ENCODE assay signal across 17 mouse cellular contexts in the genomic region with DNA sequence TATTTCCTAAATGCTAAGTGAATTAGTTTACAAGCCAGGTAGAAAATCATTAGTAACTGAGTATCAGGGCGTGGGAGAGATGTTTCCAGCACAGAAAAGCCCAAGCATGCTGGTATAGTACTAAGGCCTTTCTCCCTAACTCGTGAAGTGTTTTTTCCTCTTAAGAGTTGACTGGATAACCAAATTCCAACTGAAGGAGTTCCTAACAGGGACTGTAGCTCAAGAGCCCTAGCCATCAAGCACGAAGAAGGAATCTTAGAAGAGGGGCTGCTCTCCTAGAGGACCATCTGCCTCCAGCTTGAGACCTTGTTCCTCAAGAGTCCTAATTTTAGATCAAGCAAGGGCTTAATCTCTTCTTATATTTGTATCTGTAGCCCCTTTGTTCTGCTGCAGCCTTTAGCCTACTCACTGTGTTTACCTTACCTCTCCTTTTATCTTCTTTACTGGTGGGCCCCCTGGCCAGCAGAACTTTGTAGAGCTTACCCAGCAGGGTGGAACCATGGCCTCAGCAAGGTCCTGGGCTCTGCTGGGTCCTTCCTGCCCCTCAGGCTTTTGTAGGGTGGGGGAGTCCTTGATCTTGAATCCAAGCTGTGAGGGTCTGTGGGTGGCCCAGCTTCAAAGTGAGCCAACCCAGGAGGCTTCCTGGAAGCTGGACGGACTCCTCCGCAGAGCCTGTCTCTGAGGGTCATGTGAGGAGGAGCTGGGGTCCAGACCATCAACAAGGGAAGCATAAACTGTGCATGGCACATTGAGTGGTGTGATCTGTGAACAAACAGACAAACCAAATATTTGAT. TPM values are rescaled to one million over a fixed set of nuclear protein-coding genes. Genes with fewer than 3 reads are reported as not detected.
DNase-seq lines count a peak whose midpoint lies in the region; ATAC-seq and TF ChIP-seq lines count a peak whose summit lies in the region.
"Had no signal": no experiment of that assay in that cellular context is flagged by ENCODE, and none has a peak within 500 bp of the region (broad histone marks: within the 10 kb centered on the region; RNA-seq: fewer than 3 reads in every experiment).

No protein-coding gene starts in this region.

- peaks cover 55% of the 10 kb centered on the region for H3K4me1 ChIP-seq in forebrain, embryonic 10.5 days
- H3K4me1 ChIP-seq in forebrain, embryonic 11.5 days (replicated peaks; ENCODE audit: control insufficient read depth, insufficient read depth, low read length), result peaks cover 8% of the 10 kb centered on the region
- H3K4me1 ChIP-seq in kidney, embryonic 16.5 days (ENCODE audit: insufficient read depth, low read length), result peaks cover 16% of the 10 kb centered on the region
- H3K4me1 ChIP-seq in ES-E14 (ENCODE audit: control insufficient read depth in 2 of 2, insufficient read depth in 2 of 2, low read length in 2 of 2, poor library complexity in 1 of 2), result peaks cover 4 to 9% of the 10 kb centered on the region in 2 experiments; a peak in 2 of 4 replicates
- H3K4me1 ChIP-seq in liver, embryonic 13.5 days (replicated peaks), result peaks cover 82% of the 10 kb centered on the region

- H3K9ac ChIP-seq in forebrain, embryonic 11.5 days (ENCODE audit: low read length), result no peak overlapping the region
- no peak overlapping the region for H3K9ac ChIP-seq in kidney, embryonic 16.5 days (replicated peaks; ENCODE audit: low read length)
- H3K9ac ChIP-seq in ES-E14 (ENCODE audit: insufficient read depth, low read depth, low read length, poor library complexity, severe bottlenecking), result no peak overlapping the region
- H3K9ac ChIP-seq in liver, embryonic 13.5 days, result peak overlapping the region; percentile 35
- H3K9ac ChIP-seq: midbrain, embryonic 13.5 days had no signal

- no peak for ATAC-seq in forebrain, embryonic 11.5 days (replicated peaks; ENCODE audit: low FRiP score)
- ATAC-seq in kidney, embryonic 16.5 days (ENCODE audit: low FRiP score, low TSS enrichment), result 0 out of 2 replicates have a peak, but pooled peaks have one; percentile 33
- ATAC-seq in liver, embryonic 13.5 days (ENCODE audit: low read depth), result no peak
- ATAC-seq: midbrain, embryonic 13.5 days had no signal

- 0 out of 2 replicates have a peak, but pooled peaks cover 4% of the 10 kb centered on the region for H3K27me3 ChIP-seq in forebrain, embryonic 10.5 days (ENCODE audit: poor library complexity, severe bottlenecking)
- no peaks in the 10 kb centered on the region for H3K27me3 ChIP-seq in forebrain, embryonic 11.5 days (ENCODE audit: control insufficient read depth, insufficient read depth, low read length)
- H3K27me3 ChIP-seq in kidney, embryonic 16.5 days (ENCODE audit: insufficient read depth, low read length), result no peaks in the 10 kb centered on the region
- H3K27me3 ChIP-seq in liver, embryonic 13.5 days, result peaks cover 6% of the 10 kb centered on the region; the same call in 1 of the 2 replicates
- H3K27me3 ChIP-seq: CH12.LX; midbrain, embryonic 13.5 days had no signal

- no peak overlapping the region for H3K4me3 ChIP-seq in forebrain, embryonic 10.5 days
- H3K4me3 ChIP-seq in forebrain, embryonic 11.5 days (ENCODE audit: low read depth, low read length), result no peak overlapping the region
- no peak overlapping the region for H3K4me3 ChIP-seq in kidney, embryonic 16.5 days (ENCODE audit: low read length)
- H3K4me3 ChIP-seq in ES-E14 (ENCODE audit: insufficient read depth in 1 of 2, low read depth in 1 of 2, low read length in 2 of 2, poor library complexity in 1 of 2, severe bottlenecking in 1 of 2), result no peak overlapping the region
- no peak overlapping the region for H3K4me3 ChIP-seq in liver, embryonic 13.5 days (replicated peaks)
- H3K4me3 ChIP-seq: midbrain, embryonic 13.5 days had no signal

- peak overlapping the region; percentile 81 for H3K27ac ChIP-seq in forebrain, embryonic 10.5 days
- H3K27ac ChIP-seq in forebrain, embryonic 11.5 days (ENCODE audit: low read depth, low read length), result no peak overlapping the region
- H3K27ac ChIP-seq in kidney, embryonic 16.5 days (ENCODE audit: low read length), result peak overlapping the region; percentile 49; the same call in 1 of the 2 replicates
- H3K27ac ChIP-seq in ES-E14 (ENCODE audit: insufficient read depth, low read depth, low read length, poor library complexity, severe bottlenecking), result no peak overlapping the region
- peak overlapping the region; percentile 65 for H3K27ac ChIP-seq in liver, embryonic 13.5 days
- H3K27ac ChIP-seq: midbrain, embryonic 13.5 days had no signal

- DNase-seq in forebrain, embryonic 10.5 days (ENCODE audit: extremely low spot score, low spot score), result no peak
- no peak for DNase-seq in forebrain, embryonic 11.5 days (ENCODE audit: low spot score)
- DNase-seq in kidney, postnatal 14 days, result no peak
- peak; percentile 39 for DNase-seq in ES-E14 (ENCODE audit: low read depth, low spot score)
- no peak for DNase-seq in liver, embryonic 13.5 days
- no peak for DNase-seq in retina, embryonic 14.5 days (ENCODE audit: low spot score)
- DNase-seq in left cerebral cortex, adult 9 months (ENCODE audit: low spot score in 2 of 2), result no peak
- DNase-seq: adrenal gland, adult 8-10 months; cerebellum, adult 8-10 months; kidney, adult 18-20 months; lung, postnatal 4 days; right cerebral cortex, postnatal 14 days had no signal

- H3K9me3 ChIP-seq in forebrain, embryonic 10.5 days, result no peaks in the 10 kb centered on the region
- no peaks in the 10 kb centered on the region for H3K9me3 ChIP-seq in forebrain, embryonic 11.5 days (ENCODE audit: control insufficient read depth, low read length)
- no peaks in the 10 kb centered on the region for H3K9me3 ChIP-seq in kidney, embryonic 16.5 days (ENCODE audit: low read length)
- H3K9me3 ChIP-seq in ES-E14 (ENCODE audit: control insufficient read depth, insufficient read depth, low read depth, low read length), result no peaks in the 10 kb centered on the region
- H3K9me3 ChIP-seq in liver, embryonic 13.5 days (replicated peaks), result peaks cover 3% of the 10 kb centered on the region; the same call in 1 of the 2 replicates
- H3K9me3 ChIP-seq: midbrain, embryonic 13.5 days had no signal

- in situ Hi-C loops in ES-E14 (cut with MboI; ENCODE audit: low sequenced_read_pairs in 2 of 2, unreplicated experiment in 2 of 2), result no loop called here

- no peaks in the 10 kb centered on the region for H3K36me3 ChIP-seq in forebrain, embryonic 10.5 days (replicated peaks)
- H3K36me3 ChIP-seq in forebrain, embryonic 11.5 days (ENCODE audit: control insufficient read depth, insufficient read depth, low read length), result no peaks in the 10 kb centered on the region
- no peaks in the 10 kb centered on the region for H3K36me3 ChIP-seq in kidney, embryonic 16.5 days (ENCODE audit: insufficient read depth, low read length)
- H3K36me3 ChIP-seq in ES-E14 (ENCODE audit: control insufficient read depth, insufficient read depth, low read length, poor library complexity, severe bottlenecking), result no peaks in the 10 kb centered on the region
- no peaks in the 10 kb centered on the region for H3K36me3 ChIP-seq in liver, embryonic 13.5 days
- H3K36me3 ChIP-seq: midbrain, embryonic 13.5 days had no signal

- no peak overlapping the region for H3K4me2 ChIP-seq in forebrain, embryonic 11.5 days (ENCODE audit: low read depth, low read length, severe bottlenecking)
- H3K4me2 ChIP-seq in kidney, embryonic 16.5 days (replicated peaks; ENCODE audit: low read depth, low read length), result no peak overlapping the region
- no peak overlapping the region for H3K4me2 ChIP-seq in liver, embryonic 13.5 days
- H3K4me2 ChIP-seq: midbrain, embryonic 13.5 days had no signal

- 48% methylated on average over 5 of the region's 5 CpGs for WGBS in forebrain, embryonic 10.5 days
- 50% methylated on average over 5 of the region's 5 CpGs for WGBS in forebrain, embryonic 11.5 days
- WGBS in kidney, embryonic 16.5 days, result 39% methylated on average over 5 of the region's 5 CpGs
- 72% methylated on average over 5 of the region's 5 CpGs for WGBS in liver, embryonic 13.5 days (ENCODE audit: insufficient replicate concordance)

TF ChIP-seq in ES-E14, 5 proteins besides CTCF, POLR2A, EP300 and RAD21:
- TF ChIP-seq HCFC1 (IDR thresholded peaks at IDR 0.05; ENCODE audit: borderline replicate concordance, insufficient read depth, low read length) (no peak), CHD2 (IDR thresholded peaks at IDR 0.05; ENCODE audit: low read depth, low read length) (no peak), ZNF384 (IDR thresholded peaks at IDR 0.05; ENCODE audit: low read depth, low read length) (no peak), ZC3H11A (IDR thresholded peaks at IDR 0.05; ENCODE audit: borderline replicate concordance, low read depth, low read length) (no peak), MAFK (IDR thresholded peaks at IDR 0.05; ENCODE audit: insufficient read depth, low read depth, low read length) (no peak)
TF ChIP-seq in ES-E14: peak in this region for 0.

RNA-seq across cellular contexts. Expression of a gene that starts 42.0 kb away (rescaled TPM):
- polyA plus RNA-seq in forebrain, embryonic 10.5 days (2016; fragmentation: Nextera tagmentation; extraction: Ambion mirVana), result not detected in 2 replicates
- not detected in 2 replicates for polyA plus RNA-seq in forebrain, embryonic 11.5 days (2014; fragmentation: Nextera tagmentation; extraction: Ambion mirVana)
- not detected in 2 replicates for polyA plus RNA-seq in kidney, embryonic 16.5 days (2015; fragmentation: Nextera tagmentation; extraction: Ambion mirVana)
- not detected in 2 replicates for total RNA-seq in ES-E14 (2012; rRNA removed)
- polyA plus RNA-seq in liver, embryonic 13.5 days (2015; fragmentation: Nextera tagmentation; extraction: Ambion mirVana), result not detected in 2 replicates
- total RNA-seq: adrenal gland, adult 8-10 months; CH12.LX; left cerebral cortex, postnatal 14 days had no signal
- polyA plus RNA-seq: heart, embryonic 16.5 days; midbrain, embryonic 13.5 days had no signal

RNA-seq across cellular contexts. Expression of a gene that starts 50.4 kb away (rescaled TPM):
- polyA plus RNA-seq in forebrain, embryonic 10.5 days (2016; fragmentation: Nextera tagmentation; extraction: Ambion mirVana), result 0.28 and 0.37 TPM in 2 replicates
- polyA plus RNA-seq in forebrain, embryonic 11.5 days (2014; fragmentation: Nextera tagmentation; extraction: Ambion mirVana), result 0.23 and 0.29 TPM in 2 replicates
- 3.0 and 3.9 TPM in 2 replicates for polyA plus RNA-seq in kidney, embryonic 16.5 days (2015; fragmentation: Nextera tagmentation; extraction: Ambion mirVana)
- 0.79 and 1.1 TPM in 2 replicates for total RNA-seq in ES-E14 (2012; rRNA removed)
- 0.65 and 0.71 TPM in 2 replicates for polyA plus RNA-seq in liver, embryonic 13.5 days (2015; fragmentation: Nextera tagmentation; extraction: Ambion mirVana)
- total RNA-seq: left cerebral cortex, postnatal 14 days had no signal

Comparison
In these comparisons a context has a peak if more than half of its experiments do, and no peak if none do; other contexts are left out.
1. H3K27ac ChIP-seq: peak in forebrain, embryonic 10.5 days (single experiment), kidney, embryonic 16.5 days (single experiment) and liver, embryonic 13.5 days (single experiment); none in forebrain, embryonic 11.5 days (single experiment) and ES-E14 (single experiment).